Mouse (Mus musculus) c-Kit-positive CD71-positive TER-119-positive erythroid progenitor cells, embryonic 14.5 days (primary cell): ENCODE measurements around the gene Eif2b2.

Experiments
- DNase-seq: peaks from one replicate; pipeline ENCODE4 v3.0.0-alpha.2; 2013; ENCODE audit warnings: low spot score

Eif2b2 gene

DNA sequence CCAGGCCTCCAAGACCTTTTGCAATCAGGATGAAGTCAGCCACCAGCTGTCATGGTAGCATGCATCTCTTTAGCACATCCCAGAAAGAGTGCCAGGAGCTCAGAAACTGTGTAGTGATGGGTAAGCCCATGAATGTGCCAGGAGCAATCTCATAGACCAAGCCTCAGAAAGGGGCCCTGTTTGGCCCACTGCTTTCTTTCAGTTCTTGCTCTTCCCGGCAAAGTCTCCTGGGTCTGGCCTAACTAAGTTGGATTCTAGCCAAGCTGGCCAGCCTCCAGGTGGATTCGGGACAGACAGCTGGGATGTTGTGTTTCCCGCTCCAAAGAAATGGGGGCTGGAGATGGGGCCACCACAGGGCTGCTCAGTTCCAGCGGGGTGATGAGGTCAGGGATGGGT, 24.7 kb upstream of the Eif2b2 start:
- no peak for DNase-seq

DNA sequence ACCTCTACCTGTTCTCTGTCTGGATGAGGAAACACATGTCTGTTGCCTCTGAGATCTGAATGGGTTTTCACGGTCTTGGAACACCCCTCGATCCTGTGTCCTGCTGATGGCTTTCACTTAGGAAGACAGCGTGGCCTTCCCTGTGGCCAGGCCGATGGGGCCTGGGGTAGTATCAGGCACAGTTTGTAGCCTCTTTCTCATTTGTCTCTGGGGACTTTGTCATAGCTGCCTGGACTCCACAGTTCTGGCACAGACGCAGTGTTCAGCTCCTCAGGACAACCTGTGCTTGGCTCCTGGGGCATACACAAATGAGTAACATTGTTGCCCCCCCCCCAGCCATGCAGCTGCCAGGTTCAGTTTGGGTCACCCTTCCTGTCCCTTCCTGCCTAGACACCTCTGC, 24.2 kb upstream of the Eif2b2 start:
- no peak for DNase-seq

DNA sequence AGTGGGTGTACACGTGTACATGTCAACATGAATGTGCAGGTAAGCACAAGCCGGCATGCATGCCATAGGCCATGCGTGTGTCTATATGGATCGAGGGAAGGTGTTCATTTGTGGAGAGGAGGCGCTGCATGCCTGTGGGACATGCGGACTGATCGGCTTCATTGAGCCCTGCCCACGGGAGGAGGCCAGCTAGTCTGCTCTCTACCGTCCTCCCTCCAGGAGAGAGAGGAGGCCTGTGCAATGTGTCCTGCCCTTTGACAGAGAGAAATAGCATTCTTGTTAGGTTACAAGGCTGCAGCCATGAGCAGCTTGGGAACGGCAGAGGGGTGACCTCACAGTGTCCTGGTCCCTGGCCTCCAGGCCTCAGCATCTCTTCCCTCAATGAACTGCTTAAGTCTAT, 23.1 kb upstream of the Eif2b2 start:
- no peak for DNase-seq

DNA sequence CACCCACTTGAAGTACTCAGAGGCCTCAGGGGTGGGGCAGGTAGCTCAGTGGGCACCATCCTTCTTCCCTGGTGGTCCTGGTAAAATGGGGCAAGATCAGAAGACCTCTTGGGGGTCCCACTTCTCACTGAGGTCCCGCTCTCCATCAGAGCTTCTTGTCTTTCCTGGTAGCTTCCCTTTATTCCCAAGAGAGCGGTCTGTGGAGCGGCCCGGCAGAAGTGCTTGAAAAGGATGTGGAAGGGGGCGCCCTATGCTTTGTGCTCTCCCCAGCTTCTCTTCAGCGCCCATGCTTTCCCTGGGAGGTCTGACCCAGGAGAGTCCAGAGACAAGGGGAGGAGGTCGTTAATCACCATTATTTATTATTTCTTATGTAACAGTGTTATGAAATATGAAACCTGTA, 21.9 kb upstream of the Eif2b2 start:
- DNase-seq: no peak

- no peak for DNase-seq
Measured at GRCm38 (mm10) chr12:85197936-85198335, 21.3 kb upstream of the Eif2b2 start.

DNA sequence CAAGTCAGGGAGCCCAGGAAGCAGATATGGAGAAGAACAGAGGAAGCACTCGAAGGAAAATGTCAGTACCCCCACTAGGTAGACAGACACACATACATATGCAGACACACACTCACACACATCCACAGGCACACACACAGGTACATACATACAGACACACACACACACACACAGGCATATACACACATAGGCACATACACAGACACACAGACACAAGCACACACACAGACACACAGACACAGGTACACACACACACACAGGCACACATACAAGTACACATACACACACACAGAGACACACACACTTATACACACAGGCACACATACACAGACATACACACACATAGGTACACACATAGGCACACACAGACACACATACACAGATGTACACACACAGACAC, 19.3 kb upstream of the Eif2b2 start:
- no peak for DNase-seq

DNA sequence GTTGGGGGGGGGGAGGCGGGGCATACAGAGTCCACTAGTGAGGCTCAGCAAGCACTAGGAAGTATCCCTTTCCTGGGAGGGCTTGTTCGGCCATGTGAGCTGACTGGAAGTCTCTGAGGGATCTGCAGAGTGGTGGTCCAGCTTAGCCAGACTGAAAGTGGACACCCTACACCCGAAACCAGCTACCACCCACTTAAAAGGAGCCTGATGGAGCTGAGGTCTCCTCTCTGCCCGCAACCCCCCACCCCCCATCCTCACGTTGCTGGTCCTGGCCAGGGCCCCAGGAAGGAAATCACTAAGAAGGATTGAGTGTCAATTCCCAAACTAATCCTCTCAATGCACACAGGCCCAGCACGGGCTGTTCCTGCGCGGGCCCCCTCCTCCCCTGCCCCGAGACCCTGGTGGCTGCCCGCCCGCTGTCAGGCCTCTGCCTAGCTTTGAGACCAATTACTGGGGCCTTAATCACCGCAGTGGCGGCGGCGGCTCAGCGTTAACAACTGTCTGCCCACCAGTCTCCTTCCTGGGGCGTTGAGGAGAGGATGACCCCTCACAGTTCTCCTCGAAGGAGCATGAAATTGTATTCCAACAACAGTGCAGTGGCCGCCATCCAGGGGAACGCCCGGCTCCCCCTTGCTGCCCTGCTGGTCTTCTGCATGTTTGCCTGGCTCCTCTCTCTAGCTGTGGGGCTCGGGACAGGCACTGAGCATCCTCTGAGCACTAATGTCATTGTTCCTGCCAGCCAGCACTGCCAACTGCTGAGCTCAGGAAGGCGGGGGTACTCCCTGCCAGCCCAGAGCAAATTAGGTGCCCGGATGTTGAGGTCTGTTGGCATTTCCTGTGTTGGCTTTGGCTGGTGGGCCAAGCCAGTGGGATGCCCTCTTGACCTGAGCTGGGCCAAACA, 18.1 kb upstream of the Eif2b2 start:
- DNase-seq: no peak

DNA sequence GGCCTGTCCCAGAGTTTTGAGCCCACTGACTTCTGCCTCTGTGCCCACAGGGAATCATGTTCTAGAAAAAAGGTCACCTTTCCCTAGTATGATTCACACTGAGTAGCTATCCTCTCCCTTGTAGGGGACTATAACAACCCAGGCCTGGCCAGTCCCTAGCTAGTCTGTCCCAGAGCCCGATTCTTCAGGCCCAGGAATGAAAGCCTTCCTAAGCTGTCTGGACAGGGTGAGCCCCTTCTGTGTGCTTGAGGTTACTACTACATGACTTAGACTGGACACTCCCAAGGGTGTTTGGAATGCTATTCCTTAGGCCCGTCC, 17.5 kb upstream of the Eif2b2 start:
- DNase-seq: no peak

DNA sequence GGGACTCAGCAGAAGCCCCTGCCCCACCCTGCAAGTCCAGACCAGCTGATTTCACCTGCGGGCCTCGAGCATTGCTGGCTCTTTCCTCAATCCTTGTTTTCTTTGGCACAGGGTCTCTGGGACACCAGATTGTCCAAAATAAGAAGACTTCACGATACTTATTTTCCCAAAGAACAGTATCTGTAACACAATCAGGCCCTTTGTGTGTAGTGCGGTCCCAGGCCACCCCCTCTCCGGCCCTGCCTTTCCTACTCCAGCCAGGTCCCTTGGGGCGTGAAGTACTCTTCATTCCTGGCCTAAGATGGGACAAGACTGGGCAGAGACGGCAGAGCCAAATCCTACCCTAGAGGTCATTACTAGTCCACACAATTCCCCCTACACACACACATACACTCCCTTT, 17.1 kb upstream of the Eif2b2 start:
- no peak for DNase-seq

DNA sequence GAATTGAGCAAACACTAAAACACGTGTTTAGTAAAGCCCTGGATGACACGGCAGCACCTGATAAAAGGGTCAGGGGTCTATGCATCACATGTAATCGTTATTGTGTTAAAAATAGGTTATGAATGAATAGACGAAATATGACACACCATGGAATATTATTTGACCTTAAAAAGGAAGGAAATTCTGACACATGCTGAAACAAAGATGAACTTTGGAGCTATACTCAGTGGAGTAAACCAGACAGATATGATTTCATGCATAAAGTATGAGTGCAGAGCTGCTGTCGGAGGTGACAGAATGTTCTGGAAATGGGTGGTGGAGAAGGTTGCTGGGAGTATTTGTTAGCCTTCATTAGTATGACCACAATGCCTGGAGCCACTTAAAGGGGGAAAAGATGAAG, 15.6 kb upstream of the Eif2b2 start:
- DNase-seq: no peak

GRCm38 (mm10) chr12:85204105-85204504, 15.2 kb upstream of the Eif2b2 start:
- DNase-seq: no peak

DNA sequence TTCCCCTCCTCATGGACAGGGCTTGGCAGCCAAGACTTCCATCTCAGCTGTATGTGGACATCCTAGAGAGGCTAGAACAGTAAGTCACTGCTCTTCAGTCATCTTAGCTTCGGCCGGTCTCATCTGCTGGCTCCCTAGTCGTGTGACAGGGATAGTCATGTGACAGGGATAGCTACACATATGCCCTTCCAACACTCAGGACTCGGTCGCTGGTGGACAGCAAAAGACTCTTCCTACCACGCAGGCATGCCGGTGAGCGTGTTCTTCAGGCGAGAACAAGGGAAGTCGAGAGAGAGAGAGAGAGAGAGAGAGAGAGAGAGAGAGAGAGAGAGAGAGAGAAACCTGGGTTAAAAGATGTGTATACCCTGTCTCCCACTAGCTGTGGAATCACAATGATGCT, 13.9 kb upstream of the Eif2b2 start:
- DNase-seq: no peak

DNA sequence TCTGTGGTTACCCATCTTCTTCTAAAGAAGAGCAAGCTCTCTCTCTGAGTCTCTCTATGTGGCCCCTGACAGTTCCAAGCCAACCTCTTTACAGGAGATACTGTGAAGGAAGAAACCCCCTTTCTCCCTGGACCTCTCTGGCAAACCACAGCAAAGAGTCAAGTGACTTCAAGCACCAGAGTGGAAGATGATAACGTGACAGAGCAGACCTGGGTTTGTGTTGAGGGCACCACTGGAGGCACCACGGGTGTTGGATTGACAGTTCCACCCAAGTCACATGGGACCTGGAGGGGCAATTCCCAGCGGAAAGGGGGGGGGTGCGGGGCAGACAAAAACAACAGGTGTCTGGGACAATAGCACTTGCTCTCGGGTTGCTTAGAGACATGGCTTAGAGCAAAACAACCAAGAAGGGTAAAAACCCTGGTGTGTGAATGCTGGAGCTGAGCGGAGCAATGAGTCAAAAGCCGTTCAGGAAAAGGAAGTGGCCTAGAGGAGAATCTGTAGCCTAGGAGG, 10.5 kb upstream of the Eif2b2 start:
- no peak for DNase-seq

DNA sequence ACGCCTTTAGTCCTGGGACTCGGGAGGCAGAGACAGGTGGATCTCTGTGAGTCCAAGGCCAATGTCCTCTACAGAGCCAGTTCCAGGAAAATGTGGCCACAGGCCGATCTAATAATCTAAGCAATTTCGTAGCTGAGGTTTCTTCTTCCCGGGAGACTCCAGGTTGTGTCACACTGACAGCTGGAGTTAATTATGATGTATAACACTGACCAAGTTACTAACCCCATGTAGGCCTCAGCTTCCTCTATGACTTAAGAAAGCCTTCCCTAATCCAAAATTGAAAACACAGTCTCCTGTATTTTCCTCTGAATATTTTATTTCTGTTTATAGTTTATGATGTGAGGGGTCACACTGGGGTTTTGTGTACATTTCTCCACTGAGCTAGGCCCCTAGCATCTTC, 4.2 kb upstream of the Eif2b2 start:
- no peak for DNase-seq

DNA sequence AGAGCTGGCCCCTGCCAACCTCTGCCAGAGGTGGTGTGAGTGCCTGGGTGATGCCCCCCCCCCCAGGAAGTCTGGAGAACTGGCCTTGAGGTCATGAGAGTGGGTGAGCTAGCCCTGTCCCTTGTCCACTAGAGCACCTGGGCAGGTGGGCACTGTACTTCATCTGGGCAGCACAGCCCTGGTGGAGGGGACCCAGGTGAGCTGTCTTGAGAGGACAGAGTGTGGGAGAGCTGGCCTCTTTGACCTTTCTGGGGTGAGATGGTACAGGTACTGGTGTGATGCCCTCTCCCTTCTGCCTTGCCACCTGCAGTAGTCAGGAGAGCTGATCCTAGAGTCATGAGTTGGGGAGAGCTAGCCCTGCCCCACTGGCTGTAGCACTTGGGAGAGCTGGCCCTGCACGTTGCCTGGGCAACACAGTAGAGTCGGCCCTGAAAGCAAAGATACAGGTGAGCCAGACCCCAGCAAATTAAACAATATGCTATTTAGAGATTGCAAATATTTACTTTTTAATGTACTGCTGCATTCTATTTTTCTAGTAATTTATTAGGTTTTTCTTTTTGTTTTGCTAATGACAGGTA, 1.5 kb upstream of the Eif2b2 start:
- no peak for DNase-seq

- peak; percentile 42 for DNase-seq
Measured at GRCm38 (mm10) chr12:85219905-85220290, 617 bp downstream of the Eif2b2 start.

- DNase-seq: no peak
Measured at GRCm38 (mm10) chr12:85227227-85227626, 7.9 kb downstream of the Eif2b2 start.

GRCm38 (mm10) chr12:85227876-85228599, 8.8 kb downstream of the Eif2b2 start:
- DNase-seq: no peak

GRCm38 (mm10) chr12:85233376-85234358, 14.4 kb downstream of the Eif2b2 start:
- no peak for DNase-seq

DNA sequence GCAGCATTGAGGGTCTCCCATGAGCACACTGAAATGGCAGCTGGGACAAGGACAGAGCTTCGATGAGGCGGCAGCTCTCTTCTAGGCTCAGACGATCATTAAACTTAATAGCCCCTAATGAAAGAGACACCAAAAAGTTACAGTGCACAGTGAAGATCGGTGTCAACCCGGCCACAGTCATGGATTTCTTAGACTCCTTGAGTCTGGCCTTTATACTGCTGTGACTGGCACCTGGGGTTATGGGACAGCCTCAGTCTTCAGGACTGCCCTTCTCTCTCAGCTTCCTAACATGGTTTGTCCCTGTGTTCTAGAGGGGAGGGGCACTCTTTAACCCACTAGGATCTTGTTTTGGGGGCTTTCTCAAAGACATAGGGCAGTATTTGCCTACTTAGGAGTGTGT, 18.3 kb downstream of the Eif2b2 start:
- no peak for DNase-seq

DNA sequence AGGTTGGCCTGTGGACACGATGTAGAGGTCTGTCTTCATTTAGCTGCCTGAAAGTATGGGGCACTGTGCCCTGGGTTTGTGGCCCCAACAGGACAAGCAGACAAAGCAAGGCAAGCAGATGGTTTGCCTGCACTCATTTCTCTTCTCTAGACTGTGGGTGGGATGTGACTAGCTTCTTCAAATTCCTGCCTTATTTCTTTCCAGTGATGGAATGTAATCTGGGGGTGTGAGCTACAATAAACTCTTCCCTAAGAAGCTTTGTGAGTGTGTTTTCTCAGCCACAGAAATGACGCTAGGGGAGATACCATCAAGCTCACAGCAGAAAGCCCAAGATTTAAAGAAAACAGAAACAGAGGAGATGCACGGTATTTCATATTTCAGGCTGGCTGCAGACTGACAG, 32.8 kb downstream of the Eif2b2 start:
- DNase-seq: no peak
